Mouse (Mus musculus) thymus, postnatal 36 days (tissue): Measurements from ENCODE around the gene Slc38a3.

ENCODE experiments used
- DNase-seq, 2 experiments: peaks; one replicate each; pipeline ENCODE4 v3.0.0; 2022; ENCODE audit warnings: mixed read lengths in 2 of 2

Gene Slc38a3

GRCm38 (mm10) chr9:107634406-107635278 is 34.7 kb downstream of the Slc38a3 start:
- no peak for DNase-seq

- peak; percentile 57 to 65 for DNase-seq
These were observed 35.5 kb downstream of the Slc38a3 start for GRCm38 (mm10) chr9:107633661-107634405.

DNA sequence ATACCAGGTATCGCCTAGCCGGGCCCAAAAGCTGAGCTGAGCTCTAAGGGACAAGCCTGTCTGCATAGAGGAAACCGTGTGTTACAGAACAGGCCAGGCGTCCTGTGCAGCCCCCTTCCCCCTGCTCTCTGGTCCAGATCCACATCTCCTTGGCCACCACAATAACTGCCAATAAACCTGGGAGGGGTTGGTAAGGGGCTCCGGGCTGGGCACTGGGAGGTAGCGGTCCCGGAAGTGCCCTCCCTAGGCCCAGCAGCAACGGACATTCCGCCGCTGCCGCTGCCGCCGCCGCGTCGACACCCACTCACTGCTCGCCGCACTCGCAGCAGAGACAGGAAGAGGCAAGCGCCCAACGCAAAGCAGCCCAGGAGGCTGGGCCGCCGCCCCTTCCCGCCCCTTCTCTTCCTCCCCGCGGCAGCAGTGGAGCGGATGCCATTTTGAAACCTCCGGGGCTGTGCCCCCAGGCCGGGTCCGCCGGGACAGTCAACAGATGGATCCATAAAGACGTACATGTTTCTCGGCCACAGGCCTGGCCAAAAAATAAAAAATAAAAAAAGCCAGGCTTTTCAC is 36.2 kb downstream of the Slc38a3 start:
- DNase-seq: peak; percentile 89 to 92

GRCm38 (mm10) chr9:107632478-107632877 is 36.9 kb downstream of the Slc38a3 start:
- no peak for DNase-seq

- no peak for DNase-seq
These were observed 37.5 kb downstream of the Slc38a3 start for GRCm38 (mm10) chr9:107631861-107632260.

- DNase-seq: no peak
These were observed 38.0 kb downstream of the Slc38a3 start for GRCm38 (mm10) chr9:107631311-107631826.

- peak in 1 of 2 experiments; percentile 41 for DNase-seq
These were observed 38.8 kb downstream of the Slc38a3 start for GRCm38 (mm10) chr9:107630576-107630975.

GRCm38 (mm10) chr9:107629901-107630425 is 39.4 kb downstream of the Slc38a3 start:
- peak; percentile 54 to 79 for DNase-seq

DNA sequence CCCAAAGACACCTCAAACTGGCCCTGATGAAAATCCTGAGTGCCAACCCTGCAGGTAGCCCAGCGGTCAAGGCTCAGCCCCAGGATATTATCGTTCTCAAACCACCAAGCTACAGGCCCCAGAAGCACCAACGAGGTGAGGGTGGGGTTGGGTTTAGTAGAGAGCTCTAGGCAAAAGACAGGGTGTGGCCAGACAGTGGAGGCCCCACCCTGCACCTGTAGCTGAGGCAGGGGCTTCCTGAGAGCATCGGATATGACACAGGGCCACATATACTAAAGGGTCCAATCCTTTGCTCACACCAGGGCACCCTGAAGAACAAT is 40.0 kb downstream of the Slc38a3 start:
- peak in 1 of 2 experiments; percentile 52 for DNase-seq

GRCm38 (mm10) chr9:107628721-107629410 is 40.5 kb downstream of the Slc38a3 start:
- DNase-seq: no peak

GRCm38 (mm10) chr9:107627387-107628255 is 41.7 kb downstream of the Slc38a3 start:
- no peak for DNase-seq

GRCm38 (mm10) chr9:107626844-107627277 is 42.5 kb downstream of the Slc38a3 start:
- DNase-seq: peak; percentile 92 to 93

GRCm38 (mm10) chr9:107626158-107626843 is 43.0 kb downstream of the Slc38a3 start:
- no peak for DNase-seq

- peak; percentile 37 to 50 for DNase-seq
These were observed 43.8 kb downstream of the Slc38a3 start for GRCm38 (mm10) chr9:107625351-107626128.

DNA sequence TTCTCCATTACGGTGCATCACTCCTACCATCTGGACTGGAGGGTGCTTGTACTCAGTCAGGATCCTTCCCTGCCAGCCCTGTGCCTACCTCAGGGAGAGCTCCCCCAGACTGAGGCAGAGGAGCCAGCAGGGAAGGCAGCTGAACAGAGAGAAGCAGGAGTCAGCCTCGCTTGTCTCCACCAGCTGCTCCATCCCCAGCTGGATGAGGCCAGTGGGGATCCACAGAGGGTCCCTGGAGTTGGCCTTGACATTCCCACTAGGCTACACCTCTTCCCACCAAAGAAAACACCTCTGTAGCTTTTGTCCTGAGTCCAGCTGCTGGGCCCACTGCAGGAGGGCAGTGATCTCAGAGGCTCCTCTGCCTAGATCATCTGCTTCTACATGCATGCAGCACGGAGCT is 44.4 kb downstream of the Slc38a3 start:
- no peak for DNase-seq

DNA sequence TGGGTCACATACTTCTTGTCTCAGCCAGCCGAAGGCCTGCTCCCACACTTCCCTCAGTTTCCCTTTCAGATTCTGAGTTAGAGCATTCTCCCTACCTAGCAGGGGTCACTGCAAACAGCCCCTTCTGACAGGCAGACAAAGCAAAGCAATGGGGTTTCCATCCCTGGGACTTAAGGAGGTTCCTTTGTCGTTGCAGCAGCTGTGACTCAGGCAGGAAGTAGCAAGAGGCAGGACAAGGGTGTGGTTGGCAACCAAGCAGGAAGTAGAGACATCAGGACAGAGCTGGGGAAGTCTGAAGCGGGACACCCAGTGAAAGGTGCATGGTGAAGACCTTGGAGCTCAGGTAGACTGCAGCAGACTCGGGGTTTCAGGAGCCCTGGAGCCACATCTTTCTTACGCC is 44.8 kb downstream of the Slc38a3 start:
- DNase-seq: peak; percentile 64 to 77

- no peak for DNase-seq
These were observed 48.4 kb downstream of the Slc38a3 start for GRCm38 (mm10) chr9:107620954-107621353.

- no peak for DNase-seq
These were observed 49.8 kb downstream of the Slc38a3 start for GRCm38 (mm10) chr9:107619546-107619879.

GRCm38 (mm10) chr9:107618778-107619545 is 50.4 kb downstream of the Slc38a3 start:
- DNase-seq: no peak
